7 mouse cellular contexts compared by ENCODE assay signal in genomic region chr8:110522495-110522894, GRCm38 (mm10).
DNase-seq lines count a peak whose midpoint lies in the region; TF ChIP-seq lines count a peak whose summit lies in the region.
"Not testable (repeated sequence)": the region's sequence is repeated elsewhere in the genome, so short reads cannot be mapped to it uniquely, and the experiment has no call there.

No protein-coding gene starts in this region.

- H3K27ac ChIP-seq in ES-Bruce4 (ENCODE audit: insufficient read depth, low read length): 0 out of 2 replicates have a peak overlapping the region, but pooled peaks have one; percentile 16
- peak overlapping the region; percentile 33; the same call in 1 of the 2 replicates for H3K27ac ChIP-seq in ES-E14 (ENCODE audit: insufficient read depth, low read depth, low read length, poor library complexity, severe bottlenecking)

- H3K4me3 ChIP-seq in E14TG2a.4 (replicated peaks; ENCODE audit: low read length): 0 out of 2 replicates have a peak overlapping the region, but pooled peaks have one; percentile 72
- H3K4me3 ChIP-seq in ES-Bruce4 (ENCODE audit: low read depth, low read length); ES-E14 (ENCODE audit: insufficient read depth in 1 of 2, low read depth in 1 of 2, low read length in 2 of 2, poor library complexity in 1 of 2, severe bottlenecking in 1 of 2): not testable (repeated sequence)

- in situ Hi-C loops in ES-E14 (cut with MboI; ENCODE audit: low sequenced_read_pairs in 2 of 2, unreplicated experiment in 2 of 2): not testable (repeated sequence)

- not testable (repeated sequence) for H3K36me3 ChIP-seq in E14TG2a.4 (ENCODE audit: insufficient read depth, low read length); ES-Bruce4 (ENCODE audit: control insufficient read depth, insufficient read depth, low read length, poor library complexity, severe bottlenecking); ES-E14 (ENCODE audit: control insufficient read depth, insufficient read depth, low read length, poor library complexity, severe bottlenecking)

- H3K9ac ChIP-seq in ES-Bruce4 (ENCODE audit: low read depth, poor library complexity, severe bottlenecking); ES-E14 (ENCODE audit: insufficient read depth, low read depth, low read length, poor library complexity, severe bottlenecking): not testable (repeated sequence)

- not testable (repeated sequence) for DNase-seq in ES-E14 (ENCODE audit: low read depth, low spot score)
- DNase-seq in R1 (ENCODE audit: low read depth, low spot score): peak; percentile 59
- peak; percentile 77 for DNase-seq in ZHBTc4 (ENCODE audit: low read depth, low spot score)
- peak; percentile 81 for DNase-seq in heart, adult 11 months
- peak; percentile 9 for DNase-seq in testis, postnatal 10 days (ENCODE audit: low spot score)

- TF ChIP-seq POLR2A in ES-Bruce4 (IDR thresholded peaks at IDR 0.05; ENCODE audit: insufficient read depth, low read length): not testable (repeated sequence)

- peak; percentile 50; the same call in 1 of the 2 replicates for TF ChIP-seq EP300 in ES-Bruce4 (IDR thresholded peaks at IDR 0.05; ENCODE audit: insufficient read depth, low read depth, low read length)

- H3K27me3 ChIP-seq in E14TG2a.4 (ENCODE audit: insufficient read depth, low read length); ES-Bruce4 (ENCODE audit: control insufficient read depth, insufficient read depth, low read length, poor library complexity, severe bottlenecking): not testable (repeated sequence)

- H3K9me3 ChIP-seq in E14TG2a.4 (ENCODE audit: low read length); ES-Bruce4 (replicated peaks; ENCODE audit: control insufficient read depth, insufficient read depth, low read length, poor library complexity, severe bottlenecking); ES-E14 (ENCODE audit: control insufficient read depth, insufficient read depth, low read depth, low read length): not testable (repeated sequence)

- peaks cover 69% of the 10 kb centered on the region for H3K4me1 ChIP-seq in E14TG2a.4 (replicated peaks; ENCODE audit: low read depth, low read length)
- H3K4me1 ChIP-seq in ES-Bruce4 (ENCODE audit: control insufficient read depth, insufficient read depth, low read length): not testable (repeated sequence)
- H3K4me1 ChIP-seq in ES-E14 (ENCODE audit: control insufficient read depth in 2 of 2, insufficient read depth in 2 of 2, low read length in 2 of 2, poor library complexity in 1 of 2): peaks cover 12 to 13% of the 10 kb centered on the region in 2 experiments

- TF ChIP-seq CTCF in E14TG2a.4 (conservative IDR thresholded peaks at IDR 0.05; ENCODE audit: low read length); ES-Bruce4 (IDR thresholded peaks at IDR 0.05; ENCODE audit: low read depth, low read length): not testable (repeated sequence)
